Mouse (Mus musculus) stomach, embryonic 14.5 days (tissue): Measurements from ENCODE around the gene Cnot4. TPM values are rescaled to one million over a fixed set of nuclear protein-coding genes. Genes with fewer than 3 reads are reported as not detected.

ENCODE experiments used
- ATAC-seq: fragments of 200-750 bp; cut with Nextera tagmentation; 2 replicates; pipeline ENCODE4 v1.8.0; 2017; ENCODE audit warnings: low read depth, moderate TSS enrichment; ENCODE audit not compliant: insufficient number of reproducible peaks, insufficient read depth, low FRiP score
- H3K27ac ChIP-seq: fragments of 300-500 bp; sonication (generic); 2 replicates; pipeline ENCODE4 v1.5.1; 2014; ENCODE audit warnings: mild to moderate bottlenecking, low read length, moderate library complexity, mixed read lengths
- H3K27me3 ChIP-seq: fragments of 300-500 bp; sonication (generic); 2 replicates; pipeline ENCODE4 v1.6.1; 2014; ENCODE audit warnings: low read length, control low read depth, mixed read lengths; ENCODE audit not compliant: control insufficient read depth, insufficient read depth
- H3K36me3 ChIP-seq: fragments of 300-500 bp; sonication (generic); 2 replicates; pipeline ENCODE4 v1.6.1; 2014; ENCODE audit warnings: mild to moderate bottlenecking, control low read depth, low read length, moderate library complexity, mixed read lengths; ENCODE audit not compliant: control insufficient read depth, insufficient read depth
- H3K4me1 ChIP-seq: fragments of 300-500 bp; sonication (generic); 2 replicates; pipeline ENCODE4 v1.6.1; 2014; ENCODE audit warnings: low read length, control low read depth, mixed read lengths; ENCODE audit not compliant: control insufficient read depth, insufficient read depth
- H3K4me2 ChIP-seq: fragments of 300-500 bp; sonication (generic); replicated peaks from 2 replicates; pipeline ENCODE4 v1.6.1; 2014; ENCODE audit warnings: low read depth, low read length, control low read depth
- H3K4me3 ChIP-seq: fragments of 300-500 bp; sonication (generic); 2 replicates; pipeline ENCODE4 v1.5.1; 2014; ENCODE audit warnings: low read depth, low read length, control low read depth
- H3K9ac ChIP-seq: fragments of 300-500 bp; sonication (generic); replicated peaks from 2 replicates; pipeline ENCODE4 v1.6.1; 2014; ENCODE audit warnings: low read depth, mild to moderate bottlenecking, control low read depth, low read length, moderate library complexity, mixed read lengths
- H3K9me3 ChIP-seq: fragments of 300-500 bp; sonication (generic); 2 replicates; pipeline ENCODE4 v1.6.1; 2016; ENCODE audit warnings: low read depth, low read length, control low read depth; ENCODE audit not compliant: control insufficient read depth
- WGBS: fragments of 180-500 bp; shearing (Covaris S2); extraction: QIAGEN DNeasy Blood & Tissue Kit; methylation state at CpG from one replicate; pipeline ENCODE4 v1.1.7; 2014; 5-methylcytosine and 5-hydroxymethylcytosine counted together
- polyA plus RNA-seq: library from polyadenylated mRNA; unstranded; fragments of >200 nt; fragmentation: Nextera tagmentation; extraction: Ambion mirVana; gene quantifications from 2 replicates; pipeline ENCODE4 v1.2.1, GENCODE M21; 2014

Gene Cnot4
- polyA plus RNA-seq, 1 experiment from 2014 or later: 36.5 TPM

- H3K27ac ChIP-seq: no peak overlapping the region
- 94% methylated on average over 3 of the region's 3 CpGs for WGBS
- ATAC-seq: no peak
Measured at GRCm38 (mm10) chr6:35084927-35085326, 48.6 kb downstream of the Cnot4 start.

GRCm38 (mm10) chr6:35075148-35075547 is 58.4 kb downstream of the Cnot4 start:
- 97% methylated on average over 9 of the region's 9 CpGs for WGBS
- no peak for ATAC-seq
- Histone ChIP-seq H3K9ac (no peak overlapping the region), H3K4me3 (no peak overlapping the region), H3K36me3 (peaks cover 21% of the 10 kb centered on the region; the same call in 1 of the 2 replicates), H3K4me1 (no peaks in the 10 kb centered on the region), H3K4me2 (no peak overlapping the region), H3K9me3 (no peaks in the 10 kb centered on the region), H3K27ac (no peak overlapping the region), H3K27me3 (no peaks in the 10 kb centered on the region)

More at GRCm38 (mm10) chr6:35084927-35085326, 48.6 kb downstream of the Cnot4 start:
- Histone ChIP-seq H3K9ac (no peak overlapping the region), H3K4me2 (no peak overlapping the region), H3K4me3 (no peak overlapping the region), H3K27me3 (no peaks in the 10 kb centered on the region), H3K4me1 (no peaks in the 10 kb centered on the region), H3K9me3 (no peaks in the 10 kb centered on the region), H3K36me3 (no peaks in the 10 kb centered on the region)

- WGBS: 60% methylated on average over 3 of the region's 3 CpGs
- no peak overlapping the region for H3K4me3 ChIP-seq
- ATAC-seq: no peak
- no peaks in the 10 kb centered on the region for H3K4me1 ChIP-seq
- no peak overlapping the region for H3K27ac ChIP-seq
- no peak overlapping the region for H3K4me2 ChIP-seq
- H3K36me3 ChIP-seq: peaks cover 25% of the 10 kb centered on the region; the same call in 1 of the 2 replicates
- no peak overlapping the region for H3K9ac ChIP-seq
- no peaks in the 10 kb centered on the region for H3K9me3 ChIP-seq
- H3K27me3 ChIP-seq: no peaks in the 10 kb centered on the region
Measured at GRCm38 (mm10) chr6:35071261-35071660, 62.3 kb downstream of the Cnot4 start.

DNA sequence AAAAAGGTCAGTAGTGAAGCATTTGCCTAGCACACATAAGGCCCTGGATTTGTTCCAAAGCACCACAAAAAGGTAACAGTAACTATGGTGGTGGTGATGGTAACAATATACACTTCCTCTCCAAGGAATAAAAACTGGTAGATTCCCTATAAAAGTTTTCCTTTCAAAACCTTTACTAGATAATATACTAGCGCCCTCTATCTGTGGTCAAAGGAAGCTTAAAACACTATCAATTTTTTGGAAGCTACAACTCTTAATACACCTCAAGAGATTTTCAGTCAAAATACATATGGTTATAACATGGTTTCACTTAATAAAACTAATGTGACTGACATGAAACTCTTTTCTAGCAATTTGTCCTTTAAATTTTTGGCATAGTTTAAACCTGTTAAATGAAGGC is 71.1 kb downstream of the Cnot4 start:
- WGBS: 10% methylated on average over 1 of the region's 1 CpGs
- no peak for ATAC-seq
- Histone ChIP-seq H3K27ac (no peak overlapping the region), H3K4me2 (no peak overlapping the region), H3K9me3 (no peaks in the 10 kb centered on the region), H3K36me3 (peaks cover 9% of the 10 kb centered on the region; the same call in 1 of the 2 replicates), H3K27me3 (no peaks in the 10 kb centered on the region), H3K4me3 (no peak overlapping the region), H3K9ac (no peak overlapping the region), H3K4me1 (no peaks in the 10 kb centered on the region)

DNA sequence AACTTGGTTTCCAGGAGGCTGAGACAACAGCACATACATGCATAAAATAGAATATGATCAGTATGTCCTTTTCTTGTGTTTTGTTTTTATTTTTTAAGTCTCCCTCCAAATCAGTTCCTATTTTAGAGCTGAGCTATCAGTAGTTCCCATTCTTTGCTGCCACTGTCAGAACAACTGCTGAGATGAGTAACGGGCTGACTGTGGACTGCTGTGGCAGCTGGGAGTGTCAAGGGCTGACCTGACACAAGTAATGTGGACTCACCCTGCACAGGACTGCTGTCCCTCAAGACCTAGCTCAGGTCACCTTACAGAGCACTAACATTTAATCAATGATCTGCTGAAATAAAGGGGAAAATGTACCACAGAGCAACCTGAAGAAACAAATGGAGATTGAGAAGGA is 90.4 kb downstream of the Cnot4 start:
- no peaks in the 10 kb centered on the region for H3K27me3 ChIP-seq
- no peak overlapping the region for H3K27ac ChIP-seq
- H3K4me1 ChIP-seq: no peaks in the 10 kb centered on the region
- H3K9ac ChIP-seq: no peak overlapping the region
- WGBS: 87% methylated on average over 1 of the region's 1 CpGs
- no peak for ATAC-seq
- no peak overlapping the region for H3K4me3 ChIP-seq
- no peak overlapping the region for H3K4me2 ChIP-seq
- H3K36me3 ChIP-seq: no peaks in the 10 kb centered on the region; the same call in 1 of the 2 replicates
- no peaks in the 10 kb centered on the region for H3K9me3 ChIP-seq

DNA sequence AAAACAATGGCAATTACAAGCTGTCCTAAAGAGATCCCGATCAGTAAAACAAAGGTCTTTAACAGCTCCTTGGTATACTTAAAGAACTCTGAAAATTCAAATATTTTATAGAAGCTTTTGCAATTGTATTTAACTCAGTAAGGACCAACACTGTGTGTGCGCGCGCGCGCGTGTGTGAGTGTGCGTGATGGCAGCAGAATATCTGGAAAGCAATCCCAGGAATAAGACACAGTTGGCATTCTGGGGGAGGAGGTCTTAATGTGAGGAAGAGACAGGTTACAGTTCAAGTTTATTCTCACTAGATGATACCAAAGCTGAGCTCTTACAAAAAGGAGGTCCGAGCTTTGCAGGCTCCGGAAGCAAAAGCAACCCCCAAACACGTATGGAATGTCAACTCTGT is 100.2 kb downstream of the Cnot4 start:
- ATAC-seq: no peak
- WGBS: 93% methylated on average over 11 of the region's 11 CpGs
- Histone ChIP-seq H3K4me3 (no peak overlapping the region), H3K27me3 (no peaks in the 10 kb centered on the region), H3K27ac (no peak overlapping the region), H3K9me3 (no peaks in the 10 kb centered on the region), H3K4me2 (no peak overlapping the region), H3K36me3 (no peaks in the 10 kb centered on the region; the same call in 1 of the 2 replicates), H3K9ac (no peak overlapping the region), H3K4me1 (no peaks in the 10 kb centered on the region)

GRCm38 (mm10) chr6:35032704-35033103 is 100.8 kb downstream of the Cnot4 start:
- H3K4me1 ChIP-seq: no peaks in the 10 kb centered on the region
- 54% methylated on average over 2 of the region's 2 CpGs for WGBS
- no peaks in the 10 kb centered on the region for H3K27me3 ChIP-seq
- H3K4me2 ChIP-seq: no peak overlapping the region
- H3K27ac ChIP-seq: no peak overlapping the region
- no peaks in the 10 kb centered on the region; the same call in 1 of the 2 replicates for H3K36me3 ChIP-seq
- ATAC-seq: no peak
- no peak overlapping the region for H3K9ac ChIP-seq
- H3K9me3 ChIP-seq: no peaks in the 10 kb centered on the region
- no peak overlapping the region for H3K4me3 ChIP-seq

- no peaks in the 10 kb centered on the region for H3K36me3 ChIP-seq
- no peak overlapping the region for H3K4me3 ChIP-seq
- H3K9ac ChIP-seq: no peak overlapping the region
- H3K9me3 ChIP-seq: no peaks in the 10 kb centered on the region
- no peak overlapping the region for H3K4me2 ChIP-seq
- 88% methylated on average over 4 of the region's 4 CpGs for WGBS
- no peaks in the 10 kb centered on the region for H3K27me3 ChIP-seq
- H3K4me1 ChIP-seq: 0 out of 2 replicates have a peak, but pooled peaks cover 6% of the 10 kb centered on the region
- no peak overlapping the region for H3K27ac ChIP-seq
- no peak for ATAC-seq
Measured at GRCm38 (mm10) chr6:35030811-35031210, 102.7 kb downstream of the Cnot4 start.

- H3K4me2 ChIP-seq: no peak overlapping the region
- no peaks in the 10 kb centered on the region for H3K27me3 ChIP-seq
- no peak overlapping the region for H3K9ac ChIP-seq
- no peaks in the 10 kb centered on the region for H3K36me3 ChIP-seq
- no peak for ATAC-seq
- H3K4me3 ChIP-seq: no peak overlapping the region
- H3K4me1 ChIP-seq: 0 out of 2 replicates have a peak, but pooled peaks cover 9% of the 10 kb centered on the region
- 70% methylated on average over 6 of the region's 6 CpGs for WGBS
- no peak overlapping the region for H3K27ac ChIP-seq
- H3K9me3 ChIP-seq: no peaks in the 10 kb centered on the region
Measured at GRCm38 (mm10) chr6:35030226-35030625, 103.3 kb downstream of the Cnot4 start.
